Mouse (Mus musculus) embryonic fibroblast, embryonic 13.5 days (primary cell): ENCODE measurements around the gene Tenm1.

Experiments used
- CTCF ChIP-seq: IDR thresholded peaks from 2 replicates; pipeline ENCODE4 v1.5.1; 2011; ENCODE audit warnings: mild to moderate bottlenecking, control low read depth, low read length, moderate library complexity, borderline replicate concordance; ENCODE audit not compliant: insufficient read depth
- POLR2A ChIP-seq: IDR thresholded peaks from 2 replicates; pipeline ENCODE4 v1.6.1; 2011; ENCODE audit warnings: low read depth, mild to moderate bottlenecking, control low read depth, low read length, moderate library complexity

- TF ChIP-seq CTCF (no peak; the same call in 1 of the 2 replicates), POLR2A (no peak)
Measured at GRCm38 (mm10) chrX:42540756-42541053, 888.2 kb downstream of the Tenm1 start.
